Comparison of ENCODE assay signal across 26 mouse cellular contexts in genomic region chr9:47749160-47749559, GRCm38 (mm10).
DNase-seq lines count a peak whose midpoint lies in the region; ATAC-seq and TF ChIP-seq lines count a peak whose summit lies in the region.
"Had no signal": no experiment of that assay in that cellular context is flagged by ENCODE, and none has a peak within 500 bp of the region (broad histone marks: within the 10 kb centered on the region; RNA-seq: fewer than 3 reads in every experiment).

No protein-coding gene starts in this region.

- DNase-seq in frontal cortex, postnatal 14 days (ENCODE audit: low spot score in 2 of 2): no peak
- no peak for DNase-seq in left cerebral cortex, adult 2 months (ENCODE audit: extremely low spot score in 1 of 2, low spot score in 2 of 2)
- no peak for DNase-seq in left cerebral cortex, postnatal 4 days
- no peak for DNase-seq in gastrocnemius, adult 8-10 months (ENCODE audit: low spot score in 2 of 2)
- DNase-seq: adrenal gland, adult 2 months; adrenal gland, postnatal 10 days; adrenal gland, postnatal 25 days; B cell, adult 2 months; cerebellum, adult 11 months; cerebellum, adult 18-20 months; cerebellum, adult 8-10 months; cerebellum, adult 9-11 months; cerebellum, postnatal 14 days; cerebellum, postnatal 36 days; embryo, embryonic 11 days had no signal

- intact Hi-C loops in left cerebral cortex, adult 2 months (cut with DNase I): no loop called here
- intact Hi-C loops in left cerebral cortex, postnatal 4 days (cut with DNase I): no loop called here

- ATAC-seq in frontal cortex, adult (ENCODE audit: low TSS enrichment): peak; percentile 78
- ATAC-seq: activated CD4-positive, CD25-positive, alpha-beta regulatory T cell, adult 4 months; CD4-positive, CD25-positive, alpha-beta regulatory T cell, adult 4 months; forebrain, embryonic 14.5 days; forebrain, embryonic 16.5 days; Patski had no signal

- peak overlapping the region; percentile 33 for H3K27ac ChIP-seq in left cerebral cortex, adult 2 months
- H3K27ac ChIP-seq: embryonic facial prominence, embryonic 13.5 days; embryonic facial prominence, embryonic 15.5 days; forebrain, embryonic 10.5 days; forebrain, embryonic 12.5 days had no signal

- no peak for TF ChIP-seq CTCF in left cerebral cortex, adult 2 months (IDR thresholded peaks at IDR 0.05)

- no peak overlapping the region for H3K4me3 ChIP-seq in left cerebral cortex, adult 2 months
- H3K4me3 ChIP-seq: embryonic facial prominence, embryonic 13.5 days; embryonic facial prominence, embryonic 15.5 days; erythroblast, embryonic 14.5 days; forebrain, embryonic 10.5 days; forebrain, embryonic 12.5 days had no signal
